Mouse (Mus musculus) cerebellum, postnatal 25 days (tissue): ENCODE measurements around the gene Homer1.

ENCODE experiments used
- DNase-seq, 2 experiments: peaks; one replicate each; pipeline ENCODE4 v3.0.0; 2021; ENCODE audit warnings: mixed read lengths in 2 of 2

Homer1 gene

DNA sequence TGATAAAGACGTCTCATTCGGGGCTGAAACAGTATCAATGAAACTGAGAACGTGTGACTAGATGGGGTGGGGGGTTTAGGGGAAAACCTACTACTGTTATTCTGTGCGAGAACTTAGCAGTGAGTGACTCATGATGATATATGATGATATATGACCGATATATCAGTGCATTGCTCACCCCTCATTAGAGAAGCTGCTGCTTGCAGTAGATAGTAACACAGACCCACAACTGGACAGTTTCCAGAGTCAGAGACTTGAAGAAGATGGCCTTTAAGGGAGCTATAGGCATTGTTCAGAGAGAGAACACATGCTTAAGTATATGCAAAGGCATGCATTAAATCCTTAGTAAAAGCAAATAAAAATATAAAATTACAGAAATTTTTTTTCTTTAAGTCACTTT is 107.4 kb downstream of the Homer1 start:
- no peak for DNase-seq

DNA sequence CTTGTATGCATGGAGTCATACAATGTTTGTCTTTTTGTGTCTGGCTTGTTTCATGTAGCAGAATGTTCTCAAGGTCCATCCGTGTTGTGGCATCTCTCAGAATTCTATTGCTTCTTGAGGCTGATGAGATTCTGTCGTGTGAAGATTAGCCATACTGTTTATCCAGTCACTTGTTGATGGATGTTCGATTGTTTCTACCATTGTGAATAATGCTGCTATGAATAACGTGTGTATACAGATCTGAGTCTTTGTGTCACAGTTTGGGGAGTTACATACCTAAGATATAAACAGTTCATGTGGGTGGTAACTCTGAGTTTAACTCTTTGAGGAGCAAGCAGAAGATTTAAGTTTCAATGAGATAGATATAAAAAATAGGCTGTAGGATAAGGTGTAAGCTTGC is 110.9 kb downstream of the Homer1 start:
- DNase-seq = no peak

DNA sequence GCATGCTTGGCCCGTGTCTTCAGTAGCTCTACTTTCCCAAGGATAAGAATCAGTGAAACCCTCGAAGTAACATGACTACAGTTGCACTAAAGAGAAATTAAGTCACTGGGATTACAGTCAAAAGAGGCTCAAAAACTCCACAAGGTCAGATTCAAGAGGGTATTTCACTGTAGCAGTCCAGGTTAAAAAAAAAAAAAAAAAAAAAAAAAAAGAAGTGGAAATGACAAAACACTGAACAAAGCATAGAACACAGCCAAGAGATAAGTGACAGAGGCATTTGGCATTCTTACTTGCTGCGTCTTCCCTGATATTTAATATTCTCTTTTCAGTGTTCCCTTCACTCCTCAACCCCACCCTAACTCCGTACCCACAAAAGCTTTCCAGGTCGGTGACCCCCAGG is 115.6 kb downstream of the Homer1 start:
- DNase-seq = no peak

DNA sequence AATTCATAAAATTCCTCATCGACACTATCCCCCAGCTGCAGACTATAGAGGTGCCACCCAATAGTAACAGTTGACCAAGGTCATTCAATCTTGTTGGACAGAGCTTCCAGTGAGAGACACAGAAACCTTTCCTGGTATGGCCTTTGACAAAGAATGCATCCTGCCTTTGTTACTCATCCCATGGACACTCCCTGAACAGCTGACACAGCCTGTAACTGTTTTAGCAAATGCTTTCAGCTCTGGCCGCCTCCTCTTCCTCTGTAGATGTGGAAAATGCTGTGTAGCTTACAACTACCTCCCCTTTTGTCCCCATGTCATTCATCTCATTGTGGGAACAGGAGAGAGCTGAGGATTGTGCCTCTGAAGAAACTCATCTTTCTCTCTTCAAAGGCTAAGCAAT is 118.9 kb downstream of the Homer1 start:
- no peak for DNase-seq

DNA sequence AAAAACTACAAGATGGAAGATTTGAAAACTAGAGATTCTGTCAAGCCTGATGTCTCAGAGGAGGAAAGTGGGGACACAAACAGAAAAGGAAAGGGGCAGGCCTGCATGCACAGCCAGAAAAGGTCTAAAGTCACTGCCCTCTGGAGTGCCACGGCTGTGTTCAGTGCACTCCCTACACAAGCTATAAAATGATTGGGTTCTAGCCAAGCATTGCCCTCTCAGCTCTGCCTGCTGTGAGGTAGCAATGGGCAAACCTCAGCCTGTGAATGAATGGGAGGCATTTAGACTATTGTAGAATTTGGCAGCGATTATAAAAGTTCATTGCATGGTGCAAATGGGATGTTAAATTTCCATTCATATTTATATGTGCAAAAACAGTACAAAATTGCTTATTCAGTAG is 120.3 kb downstream of the Homer1 start:
- no peak for DNase-seq

DNA sequence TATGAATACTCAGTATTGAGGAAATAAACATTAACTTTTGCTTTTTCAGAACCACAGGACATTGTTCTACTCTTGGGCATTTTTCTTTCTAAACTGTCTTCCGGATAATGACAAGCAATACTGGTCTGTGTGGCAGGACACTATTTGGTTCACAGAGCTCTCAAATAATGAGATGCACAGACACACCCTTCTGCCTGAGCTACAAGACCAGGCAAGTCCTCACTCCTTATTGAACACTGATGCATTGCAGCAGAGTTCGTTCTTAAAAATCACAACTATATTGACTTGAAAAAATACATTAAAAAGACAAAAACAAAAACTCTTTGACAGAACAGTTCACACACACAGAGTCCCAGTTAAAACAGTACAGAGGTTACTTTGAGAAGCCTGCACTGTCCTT is 123.8 kb downstream of the Homer1 start:
- no peak for DNase-seq

DNA sequence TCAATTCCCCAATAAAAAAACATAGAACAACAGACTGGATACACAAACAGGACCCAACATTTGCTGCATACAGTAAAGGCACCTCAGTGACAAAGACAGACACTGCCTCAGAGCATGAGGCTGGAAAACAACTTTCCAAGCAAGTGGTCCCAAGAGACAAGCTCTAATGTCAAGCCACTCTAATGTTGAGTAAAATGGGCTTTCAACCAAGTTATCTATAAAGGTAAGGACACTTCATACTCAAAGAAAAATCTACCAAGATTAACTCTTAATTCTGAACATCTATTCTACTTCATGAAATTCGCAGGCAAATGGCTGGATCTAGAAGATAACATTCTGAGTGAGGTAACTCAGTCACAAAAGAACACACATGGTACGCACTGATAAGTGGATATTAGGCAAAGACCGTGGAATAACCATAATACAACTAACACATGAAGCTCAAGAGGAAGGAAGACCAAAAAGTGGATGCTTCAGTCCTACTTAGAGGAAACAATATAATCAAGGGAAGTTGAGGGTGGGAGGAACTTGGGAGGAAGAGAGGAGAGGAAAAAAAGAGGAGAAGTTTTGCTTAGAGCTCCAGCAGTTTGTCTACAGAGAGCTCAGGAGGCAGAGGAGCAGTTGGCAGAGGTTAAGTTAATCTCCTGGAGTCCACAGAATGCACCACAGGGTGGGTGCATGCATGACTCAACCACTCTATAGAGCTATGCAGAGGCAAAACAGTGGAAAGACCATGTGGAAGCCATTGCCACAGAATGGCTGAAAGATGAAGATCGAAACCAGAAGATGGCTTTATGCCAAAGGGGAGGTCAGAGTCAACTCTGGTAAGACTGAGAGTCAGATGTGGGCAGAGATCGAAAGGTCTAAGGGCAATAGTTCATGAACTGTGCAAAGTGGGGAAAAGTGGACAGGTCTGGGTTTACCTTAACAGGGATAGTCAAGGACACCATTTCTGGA is 128.8 kb downstream of the Homer1 start:
- no peak for DNase-seq

DNA sequence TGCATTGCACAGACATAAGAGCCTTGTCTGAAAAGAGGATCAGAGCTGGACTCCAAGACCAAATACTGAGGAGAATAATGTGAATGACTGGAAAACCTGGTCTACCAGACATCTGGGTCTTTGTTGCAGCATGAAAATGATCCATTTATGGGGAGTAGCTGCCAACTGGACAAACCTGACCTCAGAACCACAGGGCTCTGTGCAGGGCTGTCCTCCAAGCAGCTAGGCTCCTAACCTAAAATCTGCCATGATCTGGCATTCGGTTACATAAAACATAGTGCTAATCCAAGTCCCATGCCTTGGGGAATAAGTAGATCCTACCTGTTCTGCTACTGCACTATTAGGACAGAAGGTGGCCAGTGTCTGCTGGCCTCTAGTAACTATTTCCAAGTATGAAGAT is 129.8 kb downstream of the Homer1 start:
- no peak for DNase-seq

DNA sequence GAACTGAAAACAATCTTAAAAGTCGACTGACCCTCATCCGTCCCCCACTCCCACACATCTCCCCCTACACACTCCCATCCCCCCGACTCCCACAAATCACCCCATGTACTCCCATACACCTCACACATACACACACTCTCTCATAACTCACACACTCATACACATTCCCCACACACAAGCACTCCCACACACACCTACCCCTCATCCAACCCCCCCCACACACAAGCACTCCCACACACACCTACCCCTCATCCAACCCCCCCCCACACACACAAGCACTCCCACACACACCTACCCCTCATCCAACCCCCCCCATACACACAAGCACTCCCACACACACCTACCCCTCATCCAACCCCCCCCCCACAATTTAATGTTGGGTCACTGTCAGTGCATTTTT is 140.7 kb downstream of the Homer1 start:
- no peak for DNase-seq

DNA sequence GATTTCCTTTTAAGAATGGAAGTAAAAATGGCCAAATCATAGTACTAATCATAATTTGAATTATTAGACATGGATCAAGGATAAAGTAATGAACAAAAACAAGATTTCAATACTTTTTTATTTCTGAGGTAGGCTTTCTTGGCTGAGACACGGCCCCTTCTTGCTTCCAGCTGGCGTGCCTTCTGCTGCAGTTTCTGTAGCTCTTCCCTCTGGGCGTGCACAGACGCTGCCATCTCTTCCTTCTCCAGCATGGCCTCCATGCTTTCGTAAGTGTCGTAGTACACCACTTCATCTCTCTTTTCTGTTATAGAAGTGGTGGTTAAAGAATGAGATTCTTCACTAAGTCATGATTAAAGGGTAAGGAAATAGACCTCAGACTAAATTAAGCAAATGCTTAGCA is 153.8 kb downstream of the Homer1 start:
- DNase-seq = peak; percentile 68 to 82
